Mouse (Mus musculus) spleen, adult 2 months (tissue): ENCODE results near the gene Fbxl13.

Experiments
- CTCF ChIP-seq: fragments of 200-500 bp; IDR thresholded peaks from 2 replicates; pipeline ENCODE4 v1.5.1; 2011; ENCODE audit warnings: mild to moderate bottlenecking, inconsistent platforms; ENCODE audit not compliant: insufficient read depth, insufficient read length, insufficient replicate concordance; ENCODE audit errors: extremely low read depth
- POLR2A ChIP-seq: fragments of 200-500 bp; IDR thresholded peaks from 2 replicates; pipeline ENCODE4 v1.6.1; 2011; ENCODE audit warnings: low read depth, low read length, inconsistent platforms

DNA sequence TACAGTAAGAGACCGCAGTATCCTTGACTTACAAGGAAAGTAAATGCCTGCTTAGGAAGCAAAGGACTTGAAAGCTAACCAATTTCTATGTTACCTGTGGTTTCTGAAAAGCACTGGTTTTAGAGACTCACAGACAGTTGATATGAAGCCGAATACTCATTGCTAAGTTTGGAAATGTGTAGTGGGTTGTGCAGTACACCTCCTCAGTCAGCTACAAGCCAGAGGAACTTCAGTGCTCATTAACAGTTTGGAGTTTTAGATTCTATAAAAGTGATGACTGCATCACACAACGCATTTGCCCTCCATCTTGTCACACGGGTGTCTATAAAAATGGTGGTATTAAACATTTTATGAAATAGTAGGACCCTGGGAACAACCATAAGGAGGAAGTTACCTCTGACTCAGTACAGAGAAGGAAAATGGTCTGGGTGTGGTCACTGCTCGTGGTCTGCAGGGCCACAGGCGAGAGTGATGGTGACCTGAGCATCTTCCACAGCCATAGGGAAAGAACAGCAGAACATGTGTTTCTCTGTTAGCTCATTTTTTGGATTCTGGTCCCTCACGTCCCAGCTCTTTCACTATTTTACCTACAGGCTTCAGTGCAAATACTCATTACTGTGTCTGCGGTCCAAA, 160.1 kb downstream of the Fbxl13 start:
- no peak for TF ChIP-seq POLR2A
- TF ChIP-seq CTCF, result no peak
